Mouse (Mus musculus) gastrocnemius, postnatal 4 days (tissue): Measurements from ENCODE around the gene Exoc4. TPM values are rescaled to one million over a fixed set of nuclear protein-coding genes. Genes with fewer than 3 reads are reported as not detected.

Experiments
- DNase-seq, 2 experiments: peaks; one replicate each; pipeline ENCODE4 v3.0.0; 2021 to 2022; ENCODE audit warnings: low spot score in 2 of 2, mixed read lengths in 2 of 2
- total RNA-seq, 2 experiments: library from RNA; stranded (reverse); gene quantifications; 2 replicates each; pipeline ENCODE4 v1.2.3; 2021

Exoc4 gene
- total RNA-seq, 2 experiments from 2014 or later = 57.7 to 61.7 TPM

DNA sequence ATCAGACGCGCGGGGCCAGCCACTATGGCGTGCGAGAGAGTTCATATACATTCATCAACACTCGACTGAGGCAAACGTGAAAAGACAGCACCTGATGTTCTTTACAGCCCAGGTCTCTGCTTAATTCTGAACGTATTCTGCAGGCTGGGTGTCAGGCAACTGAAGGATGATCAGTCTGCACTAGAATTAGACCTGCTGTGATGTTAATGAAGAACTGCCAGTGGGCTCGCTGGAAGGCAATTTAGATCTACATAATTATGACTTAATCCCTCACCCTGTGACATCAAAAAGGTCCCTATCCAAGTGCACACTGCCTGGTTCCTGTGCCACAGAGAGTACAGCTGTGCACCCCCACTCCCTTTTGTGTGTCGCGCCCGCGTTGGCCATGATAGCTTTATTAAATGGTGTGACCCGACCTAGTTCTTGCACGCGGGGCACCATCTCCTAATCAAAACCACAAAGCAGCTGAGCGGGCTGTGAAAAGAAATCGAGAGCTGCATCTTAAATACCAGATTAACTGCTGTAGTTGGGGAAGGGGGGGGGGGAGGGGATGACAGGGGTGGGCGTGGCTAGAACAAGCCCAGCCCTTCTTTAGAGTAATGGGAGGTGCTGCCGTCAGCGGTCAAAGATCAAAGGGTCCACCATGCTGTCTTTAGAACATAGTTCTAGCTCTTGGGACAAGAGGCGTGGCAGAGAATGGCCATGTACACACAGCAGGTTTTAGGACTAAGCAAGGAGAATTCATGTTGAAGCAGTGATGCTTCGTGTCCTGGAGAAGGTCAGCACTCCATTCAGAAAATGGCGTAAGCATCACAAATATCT is 743.5 kb downstream of the Exoc4 start:
- no peak for DNase-seq

DNA sequence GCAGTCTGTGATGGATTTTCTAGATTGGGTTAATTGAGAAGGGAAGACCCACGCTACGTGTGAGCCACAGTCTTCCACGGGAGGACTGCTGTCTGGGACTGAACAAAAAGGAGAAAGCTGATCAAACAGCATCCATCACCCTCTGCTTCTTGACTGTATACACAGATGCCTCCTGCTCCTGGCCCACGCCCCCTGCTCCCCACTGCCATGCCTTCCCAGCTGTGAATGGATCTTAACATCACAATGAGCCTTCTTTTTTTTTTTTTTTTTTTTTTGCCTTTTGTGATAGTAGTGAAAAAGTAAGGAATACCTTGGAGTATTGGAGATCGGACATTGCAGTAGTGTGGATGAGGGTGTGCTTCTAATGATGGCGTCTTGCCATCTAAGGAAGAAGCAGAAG is 745.0 kb downstream of the Exoc4 start:
- no peak for DNase-seq

DNA sequence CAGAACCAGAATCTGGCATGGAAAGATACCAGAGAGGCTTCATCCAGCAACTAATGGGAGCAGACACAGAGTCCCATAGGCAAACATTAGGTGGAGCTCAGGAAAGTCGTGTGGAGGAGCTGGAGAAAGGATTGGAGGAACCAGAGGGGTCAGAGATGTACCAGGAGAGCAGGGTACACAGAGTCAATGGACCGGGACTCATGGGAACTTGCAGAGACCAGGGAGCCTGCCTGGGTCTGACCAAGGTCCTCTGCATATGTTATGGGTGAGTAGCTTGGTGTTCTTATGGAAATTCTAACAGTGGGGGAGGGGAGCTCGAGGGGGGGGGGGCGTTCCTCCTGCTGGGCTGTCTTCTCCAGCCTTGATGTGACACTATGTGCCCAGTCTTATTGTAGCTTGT is 749.7 kb downstream of the Exoc4 start:
- DNase-seq = no peak

DNA sequence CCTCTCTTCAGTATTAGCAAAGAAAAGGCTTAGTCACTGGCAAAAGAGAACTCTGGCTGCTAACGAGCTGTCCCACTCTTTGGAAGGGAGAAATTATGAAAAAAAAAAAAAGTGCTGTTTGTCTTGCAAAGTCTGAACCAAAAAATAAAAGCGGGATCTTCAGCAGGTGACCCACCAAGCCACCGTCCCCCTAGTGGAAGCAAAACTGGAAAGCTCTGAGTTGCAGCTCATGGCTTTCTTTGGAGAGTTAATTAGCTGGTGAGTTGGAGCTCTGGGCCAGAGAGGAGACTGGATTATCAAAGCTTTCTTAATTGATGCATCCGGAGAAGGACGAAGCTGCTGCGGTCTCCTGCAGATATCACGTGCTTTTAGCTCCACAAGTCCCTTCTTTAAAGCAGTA is 750.6 kb downstream of the Exoc4 start:
- DNase-seq = no peak

DNA sequence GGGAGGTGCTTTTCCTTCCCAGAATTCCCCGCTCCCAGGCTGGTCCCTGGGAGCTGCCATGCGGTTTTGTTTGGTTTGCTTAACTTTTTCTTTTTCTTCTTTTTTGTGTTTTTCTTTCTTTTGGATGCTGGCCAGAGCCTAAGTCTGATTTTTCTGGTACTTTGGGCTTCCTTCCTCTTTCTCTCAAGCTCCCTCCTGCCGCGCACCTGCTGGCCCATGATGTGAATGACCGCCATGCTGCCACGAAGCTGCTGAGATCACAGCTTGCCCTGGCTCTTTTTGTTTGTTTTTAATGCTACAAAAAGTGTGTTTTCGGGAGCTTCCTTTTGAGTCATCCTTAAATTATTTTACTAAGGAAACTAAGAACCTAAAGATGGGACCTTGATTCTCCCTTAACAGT is 751.8 kb downstream of the Exoc4 start:
- no peak for DNase-seq

DNA sequence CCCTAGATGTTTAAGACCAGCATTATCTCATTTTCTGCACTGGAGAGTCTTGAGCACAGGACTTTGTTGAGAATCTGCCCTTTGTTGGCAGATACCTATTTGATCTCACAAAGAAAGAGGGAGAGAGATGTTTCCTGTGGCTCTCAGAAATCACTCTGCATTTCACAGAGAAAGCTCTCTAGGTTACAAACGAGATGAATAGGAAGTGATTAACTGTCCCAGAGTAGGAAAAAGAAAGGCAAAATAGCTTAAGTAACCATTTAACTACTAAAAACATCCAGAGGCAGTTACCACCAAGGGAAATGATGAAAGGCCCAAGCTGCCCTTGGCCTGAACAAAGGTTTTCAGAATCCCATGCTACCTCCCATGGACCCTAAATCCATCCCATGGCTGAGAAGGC is 754.1 kb downstream of the Exoc4 start:
- DNase-seq = no peak

DNA sequence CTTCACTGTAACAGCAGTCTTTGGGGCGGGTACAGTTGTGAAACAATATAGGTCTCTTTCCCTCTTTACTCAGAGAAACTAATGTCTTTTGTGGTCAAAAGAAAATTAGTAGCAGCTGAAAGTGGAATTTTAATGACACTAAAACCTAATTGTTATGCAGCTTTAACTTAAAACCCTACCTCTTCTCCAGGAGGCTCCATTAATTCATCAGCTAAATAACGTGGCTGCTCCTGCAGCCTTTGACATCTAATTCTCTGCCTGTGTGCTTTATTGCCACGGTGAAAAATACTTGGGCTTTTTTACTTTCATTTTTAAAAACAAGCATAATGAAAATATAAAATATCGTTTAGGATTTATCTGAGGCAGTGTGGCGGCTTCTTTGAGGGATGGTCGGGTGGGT is 764.6 kb downstream of the Exoc4 start:
- DNase-seq = no peak

Other genes with a start within 250 kb of the Exoc4 start
- gene Chchd3, start 188.8 kb upstream of the Exoc4 start, total RNA-seq = 100 to 1,000 TPM; 234 to 249 TPM